Mouse (Mus musculus): ENCODE measurements around the gene Ddx10.

DNA sequence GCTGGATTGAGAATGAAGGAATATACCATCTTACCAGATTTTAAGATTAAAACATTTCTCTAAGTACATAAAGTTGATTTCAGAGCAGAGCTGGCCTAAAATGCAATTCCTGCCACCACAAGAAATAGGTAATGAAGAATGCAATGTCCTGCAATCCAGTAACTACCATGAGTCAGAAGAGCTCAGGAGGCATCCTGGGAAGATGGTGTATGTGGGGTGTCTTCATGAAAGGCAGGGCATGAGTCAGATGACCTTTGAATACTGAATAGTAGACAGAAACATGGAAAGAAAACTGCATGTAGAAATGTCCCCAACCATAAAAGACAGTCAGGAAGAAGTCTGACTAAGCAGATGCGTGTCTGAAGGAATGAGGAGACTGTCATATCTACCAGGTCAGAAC lies 115.0 kb downstream of the Ddx10 start:
- TF ChIP-seq CTCF (IDR thresholded peaks at IDR 0.05; ENCODE audit: extremely low read depth, insufficient read depth, low read length) (no peak), POLR2A (IDR thresholded peaks at IDR 0.05; ENCODE audit: extremely low read depth, insufficient read depth, low read length) (no peak)
